Mouse (Mus musculus) hindbrain, embryonic 13.5 days (tissue): Measurements from ENCODE around the gene Igfals. TPM values are rescaled to one million over a fixed set of nuclear protein-coding genes. Genes with fewer than 3 reads are reported as not detected.

Source experiments
- polyA plus RNA-seq: library from polyadenylated mRNA; unstranded; fragments of >200 nt; fragmentation: Nextera tagmentation; extraction: Ambion mirVana; gene quantifications from 2 replicates; pipeline ENCODE4 v1.2.1, GENCODE M21; 2015

The Igfals gene
- polyA plus RNA-seq, 1 experiment from 2014 or later: 0.17 TPM

Other genes with a start within 250 kb of the Igfals start
- 67.9 and 76.0 TPM in 2 replicates for gene Tsc2, start 233.4 kb upstream of the Igfals start, polyA plus RNA-seq
- gene Nthl1, start 233.3 kb upstream of the Igfals start, polyA plus RNA-seq: 8.2 and 8.8 TPM in 2 replicates
- 32.7 and 34.3 TPM in 2 replicates for gene Slc9a3r2, start 215.7 kb upstream of the Igfals start, polyA plus RNA-seq
- gene Npw, start 207.5 kb upstream of the Igfals start, polyA plus RNA-seq: not detected in 2 replicates
- gene Zfp598, start 196.3 kb upstream of the Igfals start, polyA plus RNA-seq: 17.7 and 17.8 TPM in 2 replicates
- 114 and 115 TPM in 2 replicates for gene Syngr3, start 176.0 kb upstream of the Igfals start, polyA plus RNA-seq
- gene Gfer, start 169.8 kb upstream of the Igfals start, polyA plus RNA-seq: 38.7 and 38.9 TPM in 2 replicates
- gene Noxo1, start 169.8 kb upstream of the Igfals start, polyA plus RNA-seq: 2.9 and 3.4 TPM in 2 replicates
- 69.0 and 70.6 TPM in 2 replicates for gene Tbl3, start 158.3 kb upstream of the Igfals start, polyA plus RNA-seq
- 0.27 TPM in 1 of 2 replicates, not detected in the other for gene Rnf151, start 147.9 kb upstream of the Igfals start, polyA plus RNA-seq
- gene Rps2, start 147.9 kb upstream of the Igfals start, polyA plus RNA-seq: 782 and 783 TPM in 2 replicates
- 259 and 262 TPM in 2 replicates for gene Ndufb10, start 141.5 kb upstream of the Igfals start, polyA plus RNA-seq
- gene Rpl3l, start 138.2 kb upstream of the Igfals start, polyA plus RNA-seq: not detected in 2 replicates
- 20.2 and 24.0 TPM in 2 replicates for gene Msrb1, start 129.4 kb upstream of the Igfals start, polyA plus RNA-seq
- gene Hs3st6, start 113.0 kb upstream of the Igfals start, polyA plus RNA-seq: 0.28 and 0.45 TPM in 2 replicates
- gene Meiob, start 61.7 kb upstream of the Igfals start, polyA plus RNA-seq: not detected in 2 replicates
- 49.7 and 51.7 TPM in 2 replicates for gene Hagh, start 25.9 kb upstream of the Igfals start, polyA plus RNA-seq
- gene Fahd1, start 15.6 kb upstream of the Igfals start, polyA plus RNA-seq: 18.6 and 20.1 TPM in 2 replicates
- gene Nubp2, start 20.4 kb downstream of the Igfals start, polyA plus RNA-seq: 71.3 and 74.4 TPM in 2 replicates
- 72.8 and 80.0 TPM in 2 replicates for gene Spsb3, start 20.6 kb downstream of the Igfals start, polyA plus RNA-seq
- gene Eme2, start 29.1 kb downstream of the Igfals start, polyA plus RNA-seq: 31.4 and 31.8 TPM in 2 replicates
- gene Mrps34, start 29.1 kb downstream of the Igfals start, polyA plus RNA-seq: 77.0 and 77.6 TPM in 2 replicates
- 78.4 and 82.7 TPM in 2 replicates for gene Nme3, start 30.5 kb downstream of the Igfals start, polyA plus RNA-seq
- gene Mapk8ip3, start 71.0 kb downstream of the Igfals start, polyA plus RNA-seq: 79.1 and 85.0 TPM in 2 replicates
- gene Jpt2, start 94.7 kb downstream of the Igfals start, polyA plus RNA-seq: 104 and 116 TPM in 2 replicates
- gene Cramp1l, start 149.8 kb downstream of the Igfals start, polyA plus RNA-seq: 6.3 and 7.1 TPM in 2 replicates
- gene Ift140, start 150.1 kb downstream of the Igfals start, polyA plus RNA-seq: 18.3 and 18.8 TPM in 2 replicates
- 10.8 and 11.5 TPM in 2 replicates for gene Tmem204, start 217.6 kb downstream of the Igfals start, polyA plus RNA-seq
- 41.9 and 45.5 TPM in 2 replicates for gene Telo2, start 250.0 kb downstream of the Igfals start, polyA plus RNA-seq